Mouse (Mus musculus) embryonic fibroblast, embryonic 13.5 days (primary cell): ENCODE measurements at regions not wholly inside any gene's neighbourhood (a gene's known extent, or its start where the extent isn't known, plus 50 kb on each side); places are given as distances from the start of the nearest gene placed in this dataset.

ENCODE experiments used
- CTCF ChIP-seq: IDR thresholded peaks from 2 replicates; pipeline ENCODE4 v1.5.1; 2011; ENCODE audit warnings: mild to moderate bottlenecking, control low read depth, low read length, moderate library complexity, borderline replicate concordance; ENCODE audit not compliant: insufficient read depth
- POLR2A ChIP-seq: IDR thresholded peaks from 2 replicates; pipeline ENCODE4 v1.6.1; 2011; ENCODE audit warnings: low read depth, mild to moderate bottlenecking, control low read depth, low read length, moderate library complexity

- TF ChIP-seq CTCF = no peak
- no peak for TF ChIP-seq POLR2A
These were observed 94.4 kb downstream of the Isl1 start for GRCm38 (mm10) chr13:116215101-116215500.
